Mouse (Mus musculus) Muller cell, postnatal 12 days (primary cell): ENCODE data around the gene Gm7903.
"Not testable (repeated sequence)": the region's sequence is repeated elsewhere in the genome, so short reads cannot be mapped to it uniquely, and the experiment has no call there.

Source experiments
- DNase-seq: peaks from one replicate; pipeline ENCODE4 v3.0.0-alpha.2; 2015; ENCODE audit errors: inconsistent ontology term

The Gm7903 gene

GRCm38 (mm10) chrX:135433535-135433934 lies at the start of gene Gm7903:
Gene Gm7903 (plus strand): TSS chrX:135433835.
- DNase-seq, result not testable (repeated sequence)

GRCm38 (mm10) chrX:135403578-135403977 lies 30.1 kb upstream of the Gm7903 start:
- DNase-seq, result not testable (repeated sequence)

DNA sequence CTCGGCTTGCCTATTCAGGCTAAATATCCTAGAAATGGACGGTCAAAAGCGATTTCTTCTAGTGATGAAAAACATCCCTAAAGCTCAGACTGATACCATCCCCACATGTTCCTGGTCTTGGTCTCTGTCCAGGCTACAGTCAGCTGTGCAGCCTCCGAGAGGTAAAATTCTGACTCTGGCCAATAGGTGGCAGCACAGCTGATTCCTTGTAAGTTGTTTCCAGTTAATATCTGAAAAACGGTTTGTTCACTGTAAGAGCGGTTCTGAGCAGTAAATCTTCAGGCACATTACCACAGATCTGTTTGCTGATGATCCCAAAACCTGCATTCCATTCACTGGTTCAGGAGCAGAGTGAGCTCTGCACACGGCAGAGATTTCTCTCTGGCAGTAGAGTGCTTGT lies 12.4 kb upstream of the Gm7903 start:
- DNase-seq, result not testable (repeated sequence)

DNA sequence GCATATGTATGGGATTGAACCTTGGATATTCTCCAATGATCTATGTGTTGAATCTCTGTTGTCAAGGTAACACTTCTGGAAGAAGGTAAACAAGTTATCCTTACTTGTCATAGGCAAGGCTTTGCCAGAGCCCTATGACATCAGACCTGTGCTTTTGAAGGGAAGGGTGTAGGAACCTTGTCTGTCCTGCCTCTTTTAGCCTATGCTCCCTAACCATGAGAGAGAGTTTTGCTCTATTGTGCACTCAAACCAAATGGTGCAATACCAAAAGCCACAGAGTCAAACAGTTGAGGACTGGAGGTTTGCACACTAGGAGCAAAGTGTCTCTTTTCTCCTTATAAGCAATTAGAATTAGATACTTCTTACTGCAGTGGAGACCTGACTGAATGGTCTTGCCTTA lies 11.8 kb upstream of the Gm7903 start:
- DNase-seq, result not testable (repeated sequence)

DNA sequence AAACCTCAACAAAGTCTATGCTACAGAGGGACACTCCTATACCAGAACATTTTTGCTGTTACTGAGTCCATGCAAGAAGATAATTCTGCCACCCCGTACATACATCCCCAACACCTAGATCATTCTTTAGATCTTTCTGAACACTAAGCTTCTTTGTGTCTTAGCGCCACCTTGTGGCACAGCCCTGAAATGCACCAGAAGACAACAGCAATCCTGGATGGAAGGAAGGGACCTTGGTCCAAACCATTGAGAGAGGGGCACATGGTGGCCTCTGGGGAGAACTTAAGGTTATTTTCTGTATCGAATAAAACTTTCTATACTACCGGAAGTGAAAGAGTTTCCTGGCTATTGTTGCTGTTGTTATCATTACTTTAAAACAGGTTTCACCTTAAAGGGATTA lies 11.2 kb upstream of the Gm7903 start:
- not testable (repeated sequence) for DNase-seq

DNA sequence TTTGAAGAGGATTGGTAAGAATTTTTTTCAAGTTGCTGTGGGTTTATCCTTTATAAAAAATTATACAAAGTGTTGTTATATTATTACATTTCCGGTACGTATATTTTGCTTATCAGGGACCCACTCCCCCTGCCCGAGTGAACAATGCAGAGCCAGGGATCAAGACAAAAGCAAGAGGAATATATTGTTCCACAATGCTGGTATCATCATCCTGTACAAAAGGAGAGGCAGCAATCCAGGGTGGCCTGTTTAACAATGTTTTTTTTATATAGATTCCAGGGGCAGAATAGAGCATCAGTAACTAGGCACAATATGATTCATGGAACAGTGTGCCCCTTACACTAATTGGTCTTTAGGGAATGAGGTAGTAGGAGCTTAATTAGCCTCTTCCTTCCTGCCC lies 30.5 kb downstream of the Gm7903 start:
- not testable (repeated sequence) for DNase-seq

DNA sequence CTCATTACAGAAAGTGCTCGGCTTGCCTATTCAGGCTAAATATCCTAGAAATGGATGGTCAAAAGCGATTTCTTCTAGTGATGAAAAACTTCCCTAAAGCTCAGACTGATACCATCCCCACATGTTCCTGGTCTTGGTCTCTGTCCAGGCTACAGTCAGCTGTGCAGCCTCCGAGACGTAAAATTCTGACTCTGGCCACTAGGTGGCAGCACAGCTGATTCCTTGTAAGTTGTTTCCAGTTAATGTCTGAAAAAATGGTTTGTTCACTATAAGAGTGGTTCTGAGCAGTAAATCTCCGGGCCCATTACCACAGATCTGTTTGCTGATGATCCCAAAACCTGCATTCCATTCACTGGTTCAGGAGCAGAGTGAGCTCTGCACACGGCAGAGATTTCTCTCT lies 48.3 kb downstream of the Gm7903 start:
- not testable (repeated sequence) for DNase-seq

DNA sequence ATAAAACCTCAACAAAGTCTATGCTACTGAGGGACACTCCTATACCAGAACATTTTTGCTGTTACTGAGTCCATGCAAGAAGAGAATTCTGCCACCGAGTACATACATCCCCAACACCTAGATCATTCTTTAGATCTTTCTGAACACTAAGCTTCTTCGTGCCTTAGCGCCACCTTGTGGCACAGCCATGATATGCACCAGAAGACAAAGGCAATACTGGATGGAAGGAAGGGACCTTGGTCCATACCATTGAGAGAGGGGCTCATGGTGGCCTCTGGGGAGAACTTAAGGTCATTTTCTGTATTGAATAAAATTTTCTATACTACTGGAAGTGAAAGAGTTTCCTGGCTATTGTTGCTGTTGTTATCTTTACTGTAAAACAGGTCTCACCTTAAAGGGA lies 49.5 kb downstream of the Gm7903 start:
- not testable (repeated sequence) for DNase-seq
